Mouse (Mus musculus) kidney, postnatal 4 days (tissue): ENCODE data around the gene Prpf4b.
"Not testable (repeated sequence)": the region's sequence is repeated elsewhere in the genome, so short reads cannot be mapped to it uniquely, and the experiment has no call there.

Experiments used
- DNase-seq, 2 experiments: peaks; one replicate each; pipeline ENCODE4 v3.0.0; 2021; ENCODE audit warnings: mixed read lengths in 2 of 2

Gene Prpf4b

GRCm38 (mm10) chr13:34942370-34942769 lies 67.3 kb downstream of the Prpf4b start:
- no peak for DNase-seq

- not testable (repeated sequence) for DNase-seq
Observed at GRCm38 (mm10) chr13:34951437-34951836, 76.3 kb downstream of the Prpf4b start.
